Mouse (Mus musculus): ENCODE measurements around the gene Wwc2.

DNA sequence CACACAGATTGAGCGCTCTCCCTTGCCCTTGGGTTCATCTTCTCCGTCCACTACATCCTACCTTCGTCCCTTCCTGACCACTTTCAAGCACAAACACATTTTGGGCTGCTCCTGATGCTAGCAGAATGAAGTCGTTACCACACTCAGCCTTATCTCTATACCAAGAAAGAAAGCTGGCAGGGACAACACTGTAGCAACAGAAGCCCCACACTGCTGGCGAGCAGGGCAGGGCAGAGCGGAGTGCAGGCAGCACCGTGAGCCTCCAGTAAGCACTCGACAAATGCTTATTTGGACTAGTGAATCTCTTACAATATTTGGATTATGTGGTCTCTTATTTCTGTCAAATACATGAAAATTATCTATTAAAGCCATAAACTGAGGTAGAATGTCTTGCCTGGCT lies 107.0 kb downstream of the Wwc2 start:
- no peak for TF ChIP-seq CTCF (IDR thresholded peaks at IDR 0.05; ENCODE audit: extremely low read depth, insufficient read depth, insufficient read length, insufficient replicate concordance)
- TF ChIP-seq POLR2A (IDR thresholded peaks at IDR 0.05; ENCODE audit: low read depth, low read length): no peak

Data from spleen, adult 2 months (tissue).